Mouse (Mus musculus): ENCODE results near the gene Idh1.

DNA sequence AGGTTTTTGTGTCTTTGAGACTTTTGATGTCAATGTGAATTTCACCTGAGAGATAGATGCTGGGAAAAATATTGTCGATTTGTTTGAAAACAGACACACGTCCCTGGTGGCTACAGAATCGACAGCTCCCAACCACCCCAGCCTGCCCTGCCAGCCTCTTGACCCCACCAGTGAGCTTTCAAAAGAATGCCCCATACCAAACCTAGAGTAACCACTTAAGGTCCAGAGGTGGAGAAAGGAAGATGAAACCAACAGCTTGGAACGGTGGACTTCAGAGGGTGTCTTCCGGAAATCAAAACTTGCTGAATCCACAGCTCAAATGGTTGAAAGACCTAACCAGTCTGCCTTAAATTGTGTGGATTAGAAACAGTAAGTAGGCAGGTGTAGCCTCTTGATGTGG lies 39.0 kb downstream of the Idh1 start:
- TF ChIP-seq POLR2A (IDR thresholded peaks at IDR 0.05; ENCODE audit: insufficient read depth, low read length) (no peak), EP300 (IDR thresholded peaks at IDR 0.05; ENCODE audit: insufficient read depth, low read depth, low read length) (no peak), CTCF (IDR thresholded peaks at IDR 0.05; ENCODE audit: low read depth, low read length) (no peak)

Measured in ES-Bruce4 (cell line).